Mouse (Mus musculus) neural tube, embryonic 14.5 days (tissue): ENCODE measurements at regions not wholly inside any gene's neighbourhood (a gene's known extent, or its start where the extent isn't known, plus 50 kb on each side); places are given as distances from the start of the nearest gene placed in this dataset.

ENCODE experiments used
- ATAC-seq: fragments of 200-750 bp; cut with Nextera tagmentation; 2 replicates; pipeline ENCODE4 v1.8.0; 2017; ENCODE audit warnings: low read depth, mild to moderate bottlenecking, moderate TSS enrichment, moderate library complexity
- H3K27ac ChIP-seq: fragments of 300-500 bp; sonication (generic); 2 replicates; pipeline ENCODE4 v1.5.1; 2014; ENCODE audit warnings: low read depth, mild to moderate bottlenecking, control low read depth, low read length, moderate library complexity, mixed read lengths
- H3K27me3 ChIP-seq: fragments of 300-500 bp; sonication (generic); 2 replicates; pipeline ENCODE4 v1.6.1; 2014; ENCODE audit warnings: low read length; ENCODE audit not compliant: control insufficient read depth, insufficient read depth
- H3K36me3 ChIP-seq: fragments of 300-500 bp; sonication (generic); 2 replicates; pipeline ENCODE4 v1.6.1; 2014; ENCODE audit warnings: low read length, mixed read lengths; ENCODE audit not compliant: control insufficient read depth, insufficient read depth
- H3K4me1 ChIP-seq: fragments of 300-500 bp; sonication (generic); 2 replicates; pipeline ENCODE4 v1.6.1; 2014; ENCODE audit warnings: low read length; ENCODE audit not compliant: control insufficient read depth, insufficient read depth
- H3K4me2 ChIP-seq: fragments of 300-500 bp; sonication (generic); 2 replicates; pipeline ENCODE4 v1.6.1; 2014; ENCODE audit warnings: mild to moderate bottlenecking, low read depth, low read length, control low read depth
- H3K4me3 ChIP-seq: fragments of 300-500 bp; sonication (generic); 2 replicates; pipeline ENCODE4 v1.5.1; 2014; ENCODE audit warnings: low read depth, low read length, control low read depth, mixed read lengths
- H3K9ac ChIP-seq: fragments of 300-500 bp; sonication (generic); replicated peaks from 2 replicates; pipeline ENCODE4 v1.6.1; 2014; ENCODE audit warnings: low read depth, mild to moderate bottlenecking, control low read depth, low read length, mixed read lengths
- H3K9me3 ChIP-seq: fragments of 300-500 bp; sonication (generic); 2 replicates; pipeline ENCODE4 v1.6.1; 2016; ENCODE audit warnings: low read length; ENCODE audit not compliant: control insufficient read depth
- WGBS: fragments of 180-500 bp; shearing (Covaris S2); extraction: QIAGEN DNeasy Blood & Tissue Kit; methylation state at CpG from one replicate; pipeline ENCODE4 v1.1.7; 2014; 5-methylcytosine and 5-hydroxymethylcytosine counted together

- H3K27ac ChIP-seq, result no peak overlapping the region
- H3K4me2 ChIP-seq, result no peak overlapping the region
- no peak overlapping the region for H3K9ac ChIP-seq
- H3K36me3 ChIP-seq, result no peaks in the 10 kb centered on the region
- H3K4me3 ChIP-seq, result no peak overlapping the region
- H3K9me3 ChIP-seq, result no peaks in the 10 kb centered on the region
- no peaks in the 10 kb centered on the region for H3K4me1 ChIP-seq
- no peak for ATAC-seq
- H3K27me3 ChIP-seq, result no peaks in the 10 kb centered on the region
- 95% methylated on average over 3 of the region's 3 CpGs for WGBS
Measured at GRCm38 (mm10) chr12:71630386-71630785, 200.5 kb upstream of the Daam1 start.

GRCm38 (mm10) chr12:71636300-71636699 is 194.6 kb upstream of the Daam1 start:
- Histone ChIP-seq H3K4me1 (no peaks in the 10 kb centered on the region), H3K4me2 (no peak overlapping the region), H3K4me3 (no peak overlapping the region), H3K27me3 (no peaks in the 10 kb centered on the region), H3K9ac (no peak overlapping the region), H3K27ac (no peak overlapping the region), H3K9me3 (no peaks in the 10 kb centered on the region), H3K36me3 (no peaks in the 10 kb centered on the region)
- WGBS, result 84% methylated on average over 6 of the region's 6 CpGs
- no peak for ATAC-seq

GRCm38 (mm10) chr12:71637248-71637647 is 193.6 kb upstream of the Daam1 start:
- Histone ChIP-seq H3K27me3 (no peaks in the 10 kb centered on the region), H3K9ac (no peak overlapping the region), H3K4me2 (no peak overlapping the region), H3K4me3 (no peak overlapping the region), H3K36me3 (no peaks in the 10 kb centered on the region), H3K27ac (no peak overlapping the region), H3K9me3 (no peaks in the 10 kb centered on the region), H3K4me1 (0 out of 2 replicates have a peak, but pooled peaks cover under 1% of the 10 kb centered on the region)
- WGBS, result 87% methylated on average over 3 of the region's 3 CpGs
- ATAC-seq, result no peak

- no peaks in the 10 kb centered on the region for H3K36me3 ChIP-seq
- WGBS, result 59% methylated on average over 8 of the region's 8 CpGs
- no peak overlapping the region for H3K4me2 ChIP-seq
- H3K9ac ChIP-seq, result no peak overlapping the region
- H3K27me3 ChIP-seq, result no peaks in the 10 kb centered on the region
- H3K4me1 ChIP-seq, result 0 out of 2 replicates have a peak, but pooled peaks cover 2% of the 10 kb centered on the region
- H3K9me3 ChIP-seq, result no peaks in the 10 kb centered on the region
- ATAC-seq, result no peak
- H3K27ac ChIP-seq, result no peak overlapping the region
- H3K4me3 ChIP-seq, result no peak overlapping the region
Measured at GRCm38 (mm10) chr12:71638246-71638645, 192.6 kb upstream of the Daam1 start.

- Histone ChIP-seq H3K27me3 (no peaks in the 10 kb centered on the region), H3K9me3 (no peaks in the 10 kb centered on the region), H3K4me2 (no peak overlapping the region), H3K36me3 (no peaks in the 10 kb centered on the region), H3K27ac (no peak overlapping the region), H3K4me1 (0 out of 2 replicates have a peak, but pooled peaks cover 2% of the 10 kb centered on the region), H3K9ac (no peak overlapping the region), H3K4me3 (no peak overlapping the region)
- 60% methylated on average over 10 of the region's 10 CpGs for WGBS
- no peak for ATAC-seq
Measured at GRCm38 (mm10) chr12:71640058-71640501, 190.8 kb upstream of the Daam1 start.

- H3K27ac ChIP-seq, result no peak overlapping the region
- no peaks in the 10 kb centered on the region for H3K36me3 ChIP-seq
- 0 out of 2 replicates have a peak, but pooled peaks cover 2% of the 10 kb centered on the region for H3K4me1 ChIP-seq
- no peaks in the 10 kb centered on the region for H3K9me3 ChIP-seq
- H3K4me3 ChIP-seq, result no peak overlapping the region
- no peak overlapping the region for H3K4me2 ChIP-seq
- H3K9ac ChIP-seq, result no peak overlapping the region
- WGBS, result 90% methylated on average over 2 of the region's 2 CpGs
- ATAC-seq, result no peak
- H3K27me3 ChIP-seq, result no peaks in the 10 kb centered on the region
Measured at GRCm38 (mm10) chr12:71641486-71641885, 189.4 kb upstream of the Daam1 start.

- Histone ChIP-seq H3K27me3 (no peaks in the 10 kb centered on the region), H3K4me1 (0 out of 2 replicates have a peak, but pooled peaks cover 2% of the 10 kb centered on the region), H3K27ac (no peak overlapping the region), H3K4me3 (no peak overlapping the region), H3K4me2 (no peak overlapping the region), H3K36me3 (no peaks in the 10 kb centered on the region), H3K9me3 (no peaks in the 10 kb centered on the region), H3K9ac (no peak overlapping the region)
- ATAC-seq, result no peak
- 83% methylated on average over 8 of the region's 8 CpGs for WGBS
Measured at GRCm38 (mm10) chr12:71642797-71643337, 188.0 kb upstream of the Daam1 start.

GRCm38 (mm10) chr12:71651251-71651650 is 179.6 kb upstream of the Daam1 start:
- no peak overlapping the region for H3K9ac ChIP-seq
- no peaks in the 10 kb centered on the region for H3K9me3 ChIP-seq
- ATAC-seq, result no peak
- 51% methylated on average over 2 of the region's 2 CpGs for WGBS
- no peaks in the 10 kb centered on the region for H3K27me3 ChIP-seq
- no peak overlapping the region for H3K27ac ChIP-seq
- no peak overlapping the region for H3K4me2 ChIP-seq
- H3K4me1 ChIP-seq, result no peaks in the 10 kb centered on the region
- no peaks in the 10 kb centered on the region for H3K36me3 ChIP-seq
- H3K4me3 ChIP-seq, result no peak overlapping the region

- WGBS, result 61% methylated on average over 10 of the region's 10 CpGs
- no peak for ATAC-seq
- H3K9ac ChIP-seq, result no peak overlapping the region
- H3K27me3 ChIP-seq, result no peaks in the 10 kb centered on the region
- H3K36me3 ChIP-seq, result no peaks in the 10 kb centered on the region
- no peak overlapping the region for H3K4me3 ChIP-seq
- H3K4me1 ChIP-seq, result no peaks in the 10 kb centered on the region
- H3K9me3 ChIP-seq, result no peaks in the 10 kb centered on the region
- no peak overlapping the region for H3K27ac ChIP-seq
- no peak overlapping the region for H3K4me2 ChIP-seq
Measured at GRCm38 (mm10) chr12:71693346-71694038, 137.4 kb upstream of the Daam1 start.
